20 mouse cellular contexts compared by ENCODE assay signal in the genomic region with DNA sequence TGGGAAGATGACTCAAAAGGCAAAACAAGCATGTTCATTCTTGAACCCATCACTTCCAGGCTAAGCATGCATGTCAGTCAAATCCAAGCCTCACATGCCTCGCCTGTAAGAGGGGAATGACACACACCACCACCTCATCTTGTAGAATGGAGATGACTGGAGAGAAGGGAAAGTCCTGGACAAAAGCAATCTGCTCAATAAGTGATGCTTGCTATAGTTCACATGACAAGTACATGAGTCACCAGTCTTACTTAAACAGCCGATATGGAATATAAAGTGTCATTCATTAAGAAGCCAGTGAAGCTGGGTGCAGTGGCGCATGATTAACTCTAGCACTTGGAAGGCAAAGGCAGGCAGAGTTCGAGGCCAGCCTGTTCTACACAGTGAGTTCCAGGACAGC. TPM values are rescaled to one million over a fixed set of nuclear protein-coding genes. Genes with fewer than 3 reads are reported as not detected.
A peak's percentile ranks its signal among the peaks of the same experiment; 100 is the strongest.
DNase-seq lines count a peak whose midpoint lies in the region; ATAC-seq lines count a peak whose summit lies in the region.
"Had no signal": no experiment of that assay in that cellular context is flagged by ENCODE, and none has a peak within 500 bp of the region (broad histone marks: within the 10 kb centered on the region; RNA-seq: fewer than 3 reads in every experiment).

No protein-coding gene starts in this region.

- H3K4me3 ChIP-seq in heart, embryonic 16.5 days (ENCODE audit: low read length), result no peak overlapping the region
- H3K4me3 ChIP-seq in midbrain, embryonic 10.5 days, result no peak overlapping the region
- no peak overlapping the region for H3K4me3 ChIP-seq in midbrain, embryonic 16.5 days (ENCODE audit: low read depth, low read length)
- no peak overlapping the region for H3K4me3 ChIP-seq in midbrain, embryonic 12.5 days
- H3K4me3 ChIP-seq: erythroblast, embryonic 14.5 days; left cerebral cortex, adult 2 months; limb, embryonic 12.5 days had no signal

- H3K27me3 ChIP-seq in heart, embryonic 16.5 days (ENCODE audit: control insufficient read depth, insufficient read depth, low read length), result no peaks in the 10 kb centered on the region
- peaks cover 32% of the 10 kb centered on the region for H3K27me3 ChIP-seq in midbrain, embryonic 10.5 days (ENCODE audit: low read depth, poor library complexity, severe bottlenecking)
- H3K27me3 ChIP-seq in midbrain, embryonic 16.5 days (ENCODE audit: control insufficient read depth, insufficient read depth, low read depth, low read length), result no peaks in the 10 kb centered on the region
- peaks cover 22% of the 10 kb centered on the region for H3K27me3 ChIP-seq in midbrain, embryonic 12.5 days

- H3K9ac ChIP-seq in heart, embryonic 16.5 days (ENCODE audit: low read length), result no peak overlapping the region
- H3K9ac ChIP-seq in midbrain, embryonic 16.5 days (ENCODE audit: low read depth, low read length), result no peak overlapping the region
- no peak overlapping the region for H3K9ac ChIP-seq in midbrain, embryonic 12.5 days (replicated peaks)
- H3K9ac ChIP-seq: limb, embryonic 12.5 days had no signal

- WGBS in heart, embryonic 16.5 days, result 58% methylated on average over 4 of the region's 4 CpGs
- WGBS in midbrain, embryonic 10.5 days, result 70% methylated on average over 4 of the region's 4 CpGs
- WGBS in midbrain, embryonic 16.5 days, result 41% methylated on average over 4 of the region's 4 CpGs
- 47% methylated on average over 4 of the region's 4 CpGs for WGBS in midbrain, embryonic 12.5 days

- no peak for ATAC-seq in heart, embryonic 16.5 days (replicated peaks; ENCODE audit: extremely low read depth, insufficient read depth, low FRiP score)
- ATAC-seq in midbrain, embryonic 16.5 days, result no peak
- no peak for ATAC-seq in midbrain, embryonic 12.5 days (ENCODE audit: low FRiP score, low read depth)
- no peak for ATAC-seq in cerebellum, adult (ENCODE audit: insufficient number of reproducible peaks, low FRiP score, low TSS enrichment)
- ATAC-seq: forebrain, embryonic 16.5 days had no signal

- H3K36me3 ChIP-seq in heart, embryonic 16.5 days (ENCODE audit: control insufficient read depth, insufficient read depth), result no peaks in the 10 kb centered on the region
- no peaks in the 10 kb centered on the region for H3K36me3 ChIP-seq in midbrain, embryonic 10.5 days
- H3K36me3 ChIP-seq in midbrain, embryonic 16.5 days (ENCODE audit: control insufficient read depth, insufficient read depth, low read length), result no peaks in the 10 kb centered on the region
- H3K36me3 ChIP-seq in midbrain, embryonic 12.5 days, result no peaks in the 10 kb centered on the region
- H3K36me3 ChIP-seq: limb, embryonic 12.5 days had no signal

- peaks cover 5% of the 10 kb centered on the region; the same call in 1 of the 2 replicates for H3K4me1 ChIP-seq in heart, embryonic 16.5 days (ENCODE audit: control insufficient read depth, insufficient read depth, low read length)
- peaks cover 78% of the 10 kb centered on the region for H3K4me1 ChIP-seq in midbrain, embryonic 10.5 days
- H3K4me1 ChIP-seq in midbrain, embryonic 16.5 days (ENCODE audit: control insufficient read depth, insufficient read depth, low read length), result peaks cover 19% of the 10 kb centered on the region
- H3K4me1 ChIP-seq in midbrain, embryonic 12.5 days, result peaks cover 41% of the 10 kb centered on the region

- H3K4me2 ChIP-seq in heart, embryonic 16.5 days (ENCODE audit: low read depth, low read length), result no peak overlapping the region
- H3K4me2 ChIP-seq in midbrain, embryonic 16.5 days (ENCODE audit: low read length), result no peak overlapping the region
- H3K4me2 ChIP-seq in midbrain, embryonic 12.5 days (replicated peaks), result no peak overlapping the region
- H3K4me2 ChIP-seq: limb, embryonic 12.5 days had no signal

- H3K9me3 ChIP-seq in heart, embryonic 16.5 days (replicated peaks; ENCODE audit: control insufficient read depth, low read length), result no peaks in the 10 kb centered on the region
- no peaks in the 10 kb centered on the region for H3K9me3 ChIP-seq in midbrain, embryonic 10.5 days (replicated peaks)
- H3K9me3 ChIP-seq in midbrain, embryonic 16.5 days (replicated peaks; ENCODE audit: control insufficient read depth, low read length, poor library complexity, severe bottlenecking), result no peaks in the 10 kb centered on the region
- no peaks in the 10 kb centered on the region for H3K9me3 ChIP-seq in midbrain, embryonic 12.5 days
- H3K9me3 ChIP-seq: limb, embryonic 12.5 days had no signal

- 0 out of 2 replicates have a peak overlapping the region, but pooled peaks have one; percentile 36 for H3K27ac ChIP-seq in heart, embryonic 16.5 days (ENCODE audit: low read length)
- H3K27ac ChIP-seq in midbrain, embryonic 10.5 days (replicated peaks), result peak overlapping the region; percentile 81
- no peak overlapping the region for H3K27ac ChIP-seq in midbrain, embryonic 16.5 days (ENCODE audit: low read length)
- peak overlapping the region; percentile 79 for H3K27ac ChIP-seq in midbrain, embryonic 12.5 days (replicated peaks)
- H3K27ac ChIP-seq: left cerebral cortex, adult 2 months had no signal

- no peak for DNase-seq in heart, adult 9 months (ENCODE audit: low spot score in 2 of 2)
- DNase-seq in midbrain, embryonic 10.5 days (ENCODE audit: low spot score), result no peak
- no peak for DNase-seq in cerebellum, adult 11-12 months
- DNase-seq: cerebellum, adult 9-10 months; gastrocnemius, postnatal 10 days; right cerebral cortex, postnatal 25 days; thymus, postnatal 4 days had no signal

RNA-seq across cellular contexts. Expression of a gene that starts 6.1 kb away (rescaled TPM):
- 6.2 and 6.4 TPM in 2 replicates for polyA plus RNA-seq in heart, embryonic 16.5 days (2015; fragmentation: Nextera tagmentation; extraction: Ambion mirVana)
- 13.7 and 16.0 TPM in 2 replicates for polyA plus RNA-seq in midbrain, embryonic 10.5 days (2016; fragmentation: Nextera tagmentation; extraction: Ambion mirVana)
- polyA plus RNA-seq in midbrain, embryonic 16.5 days (2015; fragmentation: Nextera tagmentation; extraction: Ambion mirVana), result 35.9 and 40.2 TPM in 2 replicates
- 20.3 and 22.0 TPM in 2 replicates for polyA plus RNA-seq in midbrain, embryonic 12.5 days (2016; fragmentation: Nextera tagmentation; extraction: Ambion mirVana)
- polyA plus RNA-seq: erythroblast, embryonic 14.5 days had no signal

RNA-seq across cellular contexts. Expression of a gene that starts 25.9 kb away (rescaled TPM):
- polyA plus RNA-seq in heart, embryonic 16.5 days (2015; fragmentation: Nextera tagmentation; extraction: Ambion mirVana), result not detected in 2 replicates
- polyA plus RNA-seq in midbrain, embryonic 10.5 days (2016; fragmentation: Nextera tagmentation; extraction: Ambion mirVana), result not detected in 2 replicates
- 0.21 and 0.38 TPM in 2 replicates for polyA plus RNA-seq in midbrain, embryonic 16.5 days (2015; fragmentation: Nextera tagmentation; extraction: Ambion mirVana)
- not detected in 2 replicates for polyA plus RNA-seq in midbrain, embryonic 12.5 days (2016; fragmentation: Nextera tagmentation; extraction: Ambion mirVana)
- polyA plus RNA-seq: erythroblast, embryonic 14.5 days; forebrain, embryonic 16.5 days; intestine, embryonic 14.5 days; large intestine, adult 2 months; limb, embryonic 12.5 days; liver, embryonic 16.5 days; stomach, embryonic 14.5 days had no signal

RNA-seq across cellular contexts. Expression of a gene that starts 42.9 kb away (rescaled TPM):
- polyA plus RNA-seq in heart, embryonic 16.5 days (2015; fragmentation: Nextera tagmentation; extraction: Ambion mirVana), result 66.1 and 70.5 TPM in 2 replicates
- polyA plus RNA-seq in midbrain, embryonic 10.5 days (2016; fragmentation: Nextera tagmentation; extraction: Ambion mirVana), result 56.0 and 57.6 TPM in 2 replicates
- polyA plus RNA-seq in midbrain, embryonic 16.5 days (2015; fragmentation: Nextera tagmentation; extraction: Ambion mirVana), result 45.7 and 46.3 TPM in 2 replicates
- polyA plus RNA-seq in midbrain, embryonic 12.5 days (2016; fragmentation: Nextera tagmentation; extraction: Ambion mirVana), result 45.7 and 48.7 TPM in 2 replicates

RNA-seq across cellular contexts. Expression of a gene that starts 47.7 kb away (rescaled TPM):
- polyA plus RNA-seq in heart, embryonic 16.5 days (2015; fragmentation: Nextera tagmentation; extraction: Ambion mirVana), result not detected in 2 replicates
- polyA plus RNA-seq in midbrain, embryonic 10.5 days (2016; fragmentation: Nextera tagmentation; extraction: Ambion mirVana), result not detected in 2 replicates
- polyA plus RNA-seq in midbrain, embryonic 16.5 days (2015; fragmentation: Nextera tagmentation; extraction: Ambion mirVana), result not detected in 2 replicates
- not detected in 2 replicates for polyA plus RNA-seq in midbrain, embryonic 12.5 days (2016; fragmentation: Nextera tagmentation; extraction: Ambion mirVana)
- polyA plus RNA-seq: brain, embryonic 14.5 days; erythroblast, embryonic 14.5 days; forebrain, embryonic 16.5 days; intestine, embryonic 14.5 days; large intestine, adult 2 months; limb, embryonic 12.5 days; liver, embryonic 16.5 days; stomach, embryonic 14.5 days had no signal
